Mouse (Mus musculus): ENCODE results near the gene Ninj1.

Gene Ninj1

DNA sequence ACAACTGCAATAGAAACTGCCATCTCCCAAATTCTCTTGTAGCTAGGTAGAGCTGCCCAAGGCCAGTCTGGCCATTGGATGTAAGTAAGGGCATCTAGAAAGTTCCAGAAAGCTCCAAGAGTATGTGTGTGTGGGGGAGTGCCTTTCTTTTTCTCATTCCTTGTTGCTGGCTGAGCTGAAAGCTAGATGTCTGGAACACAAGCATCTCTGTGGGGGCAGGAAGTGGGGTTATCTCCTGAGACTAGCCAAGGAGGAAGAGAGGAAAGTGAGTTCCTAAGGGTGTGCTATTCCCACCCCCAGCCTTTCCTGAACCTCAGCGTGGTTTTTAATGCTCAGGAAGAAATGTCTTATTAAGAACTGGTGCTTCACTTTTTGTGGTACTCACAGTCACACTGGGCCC is 15.6 kb upstream of the Ninj1 start:
- no peak for DNase-seq (ENCODE audit: low read depth)

DNA sequence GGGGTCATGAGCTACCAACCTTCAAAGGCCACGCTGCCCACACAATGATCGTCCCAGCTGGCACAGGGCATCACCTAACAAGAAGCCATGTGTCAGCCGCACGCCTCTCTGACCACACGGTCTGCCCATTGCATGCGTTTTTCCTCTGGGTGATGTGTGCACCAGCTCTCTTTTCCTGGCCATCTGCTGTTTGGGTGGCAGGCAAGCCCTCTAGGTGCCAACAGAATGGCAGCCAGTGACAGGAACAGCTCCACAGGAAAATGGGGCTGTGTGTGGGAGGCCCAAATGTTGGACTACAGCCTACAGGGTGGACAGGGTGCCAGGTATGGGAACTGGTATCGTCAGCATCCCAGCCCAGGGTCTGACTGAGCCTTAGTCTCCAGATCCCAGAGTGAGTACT is 14.9 kb upstream of the Ninj1 start:
- DNase-seq (ENCODE audit: low read depth), result no peak

DNA sequence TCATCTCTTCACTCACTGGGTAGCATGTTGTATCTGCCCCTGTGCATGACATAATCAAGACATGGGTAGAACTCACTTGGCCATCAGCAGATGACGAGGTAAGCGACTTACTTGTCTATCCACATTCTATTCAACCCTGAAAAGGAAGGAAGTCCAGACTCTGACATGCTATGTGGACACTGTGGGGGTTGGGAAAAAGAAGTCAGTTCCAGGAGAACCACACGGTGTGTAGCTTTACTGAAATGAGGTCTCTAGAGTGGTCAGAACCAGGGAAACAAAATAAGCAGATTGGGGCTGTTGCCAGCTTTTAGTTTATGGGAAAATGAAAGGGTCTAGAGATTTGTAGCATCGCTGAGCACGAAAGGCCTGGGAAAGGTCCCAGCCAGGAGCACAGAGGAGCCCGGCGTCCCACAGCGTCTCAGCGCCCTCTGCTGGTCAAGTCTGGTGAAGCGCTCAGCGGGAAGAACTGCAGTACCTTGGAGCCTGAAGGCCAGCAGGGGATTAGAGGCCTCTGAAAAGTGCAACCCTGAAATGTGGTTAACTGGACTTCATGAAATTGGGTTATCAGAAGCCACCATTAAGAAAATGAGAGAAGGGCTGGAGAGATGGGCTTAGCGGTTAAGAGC is 14.2 kb upstream of the Ninj1 start:
- peak; percentile 91 for DNase-seq (ENCODE audit: low read depth)

DNA sequence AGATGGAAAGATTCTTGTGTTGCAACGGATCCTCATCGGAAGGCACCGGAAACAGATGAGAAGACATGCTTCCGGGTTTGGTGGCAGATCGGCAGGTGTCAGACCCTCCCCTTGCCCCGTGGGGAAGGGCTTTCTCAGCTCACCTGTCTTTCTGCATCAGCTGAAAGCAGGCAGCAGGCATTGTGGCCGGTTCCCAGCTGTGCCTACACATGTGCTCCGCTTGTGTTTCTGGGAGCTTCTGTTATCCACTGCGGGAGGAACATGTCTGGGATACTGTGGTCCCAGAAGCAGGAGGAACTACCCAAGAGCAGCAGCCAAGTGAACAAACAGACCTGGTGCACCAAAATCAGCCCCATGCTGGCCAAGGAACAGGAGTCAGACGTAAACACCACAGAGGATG is 11.8 kb upstream of the Ninj1 start:
- no peak for DNase-seq (ENCODE audit: low read depth)

DNA sequence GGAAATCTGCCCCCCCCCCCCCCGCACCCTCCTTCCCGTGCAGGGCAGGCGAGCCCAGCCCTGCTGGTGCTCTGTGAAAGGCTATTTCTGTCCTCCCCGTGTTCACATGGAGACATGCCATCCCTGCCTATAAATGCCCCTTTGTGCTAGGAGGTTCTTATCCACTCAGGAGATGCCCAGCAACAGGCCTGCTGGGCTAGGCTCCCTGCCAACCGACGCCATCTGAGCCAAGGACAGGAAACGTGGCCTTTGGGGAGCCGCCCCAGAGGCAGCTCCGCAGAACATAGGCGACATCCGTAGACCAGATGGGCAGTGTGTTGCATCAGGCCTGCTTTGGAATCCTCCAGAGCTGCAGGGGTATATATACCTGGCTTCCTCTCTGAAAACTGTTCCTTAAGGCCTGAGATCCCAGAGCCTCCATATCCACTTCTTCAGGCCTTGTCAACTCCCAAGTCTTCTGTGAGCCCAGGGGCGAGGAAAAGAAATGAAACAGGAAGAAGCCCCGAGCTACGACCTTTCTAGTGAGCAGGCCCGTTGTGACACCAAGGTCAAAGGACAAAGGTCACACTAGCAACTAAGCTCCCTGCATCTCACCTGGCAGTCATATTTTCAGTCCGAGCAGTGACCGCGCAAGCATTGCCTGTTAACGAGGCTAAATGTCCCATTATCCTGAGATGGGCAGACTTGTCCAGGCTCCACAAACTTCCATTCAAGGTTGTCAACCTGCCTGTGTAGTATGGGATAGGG is 8.3 kb upstream of the Ninj1 start:
- peak; percentile 90 for DNase-seq (ENCODE audit: low read depth)

DNA sequence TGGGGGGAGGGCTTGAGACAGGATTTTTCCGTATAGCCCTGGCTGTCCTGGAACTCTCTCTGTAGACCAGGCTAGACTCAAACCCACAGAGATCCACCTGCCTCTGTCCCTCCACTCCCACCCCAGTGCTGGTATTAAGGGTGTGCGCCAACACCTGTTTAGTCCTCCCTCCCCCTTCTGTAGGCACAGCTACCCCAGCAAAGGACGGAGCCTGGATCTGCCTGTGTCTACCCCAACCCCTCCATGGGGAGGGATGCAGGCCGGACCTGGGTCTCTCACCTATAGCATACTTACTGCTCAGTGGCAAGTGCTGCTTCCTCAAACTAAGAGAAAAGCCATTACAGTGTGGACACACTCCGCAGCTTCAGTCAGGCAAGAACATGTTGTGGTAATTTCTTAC is 7.0 kb upstream of the Ninj1 start:
- DNase-seq (ENCODE audit: low read depth), result no peak

DNA sequence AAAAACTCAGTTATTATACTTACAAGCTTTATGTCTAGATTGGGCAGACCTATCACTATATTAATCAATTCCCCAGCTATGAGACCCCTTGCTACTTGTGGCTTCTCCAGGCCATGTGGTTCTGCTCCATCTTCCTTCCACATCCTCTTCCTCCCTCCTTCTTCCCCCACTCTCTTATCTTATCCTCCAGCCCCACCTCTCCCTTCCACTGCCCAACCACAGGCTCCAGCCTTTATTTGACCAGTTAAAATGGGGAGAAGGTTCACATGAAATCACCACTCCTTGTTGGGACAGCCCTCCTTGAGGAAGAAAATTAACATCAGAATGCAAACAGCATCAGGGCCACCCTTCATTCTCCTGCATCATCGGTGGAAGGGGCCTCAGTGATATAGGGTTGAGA is 6.6 kb upstream of the Ninj1 start:
- DNase-seq (ENCODE audit: low read depth), result peak; percentile 92

DNA sequence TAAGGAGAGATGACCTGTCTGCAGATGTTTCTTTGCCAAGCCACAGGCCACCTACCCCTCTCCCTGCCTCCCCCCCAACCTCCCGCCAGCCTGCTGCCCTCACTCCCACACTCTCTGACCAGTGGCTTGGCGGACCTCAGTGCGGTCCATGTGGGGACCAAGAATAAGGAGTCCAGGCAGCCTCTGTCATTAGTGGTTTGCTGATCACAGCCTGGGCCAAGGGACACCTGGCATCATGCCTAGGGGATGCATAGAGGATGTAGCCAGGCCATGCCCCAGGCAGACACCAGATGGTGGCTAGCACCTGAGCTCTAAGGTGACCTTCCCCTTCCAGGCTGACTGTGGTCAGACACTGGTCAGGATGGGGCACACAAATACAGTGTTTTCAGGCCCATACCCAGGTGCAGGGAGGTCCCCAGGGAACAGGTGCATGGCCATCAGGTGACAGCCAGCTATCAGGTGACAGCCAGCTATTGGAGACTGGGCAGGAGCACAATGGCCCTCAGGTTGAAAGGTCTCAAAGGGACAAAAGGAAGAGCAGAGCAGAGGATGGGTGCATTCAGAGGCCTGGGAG is 5.8 kb upstream of the Ninj1 start:
- peak; percentile 71 for DNase-seq (ENCODE audit: low read depth)

DNA sequence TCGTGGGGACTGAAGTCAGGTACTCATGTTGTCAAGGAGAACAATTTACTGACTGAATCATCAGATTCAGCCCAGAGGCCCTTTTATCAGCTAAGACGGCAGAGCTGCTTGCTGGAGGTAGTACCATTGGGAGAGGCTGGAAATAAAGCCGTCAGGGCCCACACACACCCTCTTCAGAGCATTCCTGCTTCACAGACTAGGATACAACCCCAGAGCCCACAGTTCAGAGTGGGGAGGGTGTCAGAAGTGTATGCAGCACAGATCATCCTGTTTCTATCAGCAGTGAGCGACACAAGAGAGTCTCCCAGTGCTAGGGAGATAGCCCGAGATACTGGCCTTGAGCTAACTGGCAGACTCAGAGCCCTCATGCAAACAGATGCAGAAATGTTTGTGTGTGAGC is 4.1 kb upstream of the Ninj1 start:
- no peak for DNase-seq (ENCODE audit: low read depth)

DNA sequence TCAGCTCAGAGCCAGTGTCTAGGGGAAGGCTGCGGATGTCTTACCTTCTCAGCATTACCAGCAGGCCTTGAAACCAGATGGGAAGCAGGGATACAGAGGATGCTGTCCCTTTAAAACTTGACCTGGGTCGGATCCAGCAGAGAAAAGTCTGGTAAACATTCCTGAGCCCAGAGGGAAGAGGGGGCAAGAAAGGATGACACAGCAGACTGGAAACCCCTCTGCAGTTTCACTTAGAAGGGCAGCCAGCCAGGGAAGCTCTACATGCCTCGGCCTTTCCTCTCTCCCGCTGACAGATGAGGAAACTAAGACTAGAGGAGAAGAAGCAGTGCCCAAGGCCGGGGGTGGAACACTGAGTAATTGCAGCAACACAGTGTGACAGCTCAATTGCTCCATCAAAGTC is 3.6 kb upstream of the Ninj1 start:
- DNase-seq (ENCODE audit: low read depth), result no peak

DNA sequence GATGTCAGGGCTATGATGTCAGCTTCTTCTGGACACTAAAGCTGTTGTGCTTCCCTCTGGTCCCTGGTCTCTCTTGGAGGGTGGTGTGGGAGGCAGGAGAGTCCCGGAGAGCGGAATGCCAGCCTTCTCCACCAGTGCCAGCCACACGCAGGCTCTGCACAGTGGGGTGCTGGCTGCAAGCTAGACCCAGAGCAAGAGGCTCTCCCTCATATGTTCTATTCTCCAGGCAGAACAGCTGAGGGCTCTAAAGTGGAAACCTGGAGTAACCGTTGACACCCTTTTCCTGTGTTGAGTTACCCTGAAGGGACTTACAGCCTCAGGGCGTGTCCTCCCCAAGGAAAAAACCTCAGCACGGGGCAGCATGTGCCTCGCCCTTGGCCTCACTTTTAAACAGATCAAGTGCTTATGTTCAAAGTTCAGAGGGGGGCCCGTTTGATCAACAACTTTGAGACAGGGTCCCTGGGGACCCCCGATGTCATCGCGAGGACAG is 442 bp upstream of the Ninj1 start:
- peak; percentile 83 for DNase-seq (ENCODE audit: low read depth)

DNA sequence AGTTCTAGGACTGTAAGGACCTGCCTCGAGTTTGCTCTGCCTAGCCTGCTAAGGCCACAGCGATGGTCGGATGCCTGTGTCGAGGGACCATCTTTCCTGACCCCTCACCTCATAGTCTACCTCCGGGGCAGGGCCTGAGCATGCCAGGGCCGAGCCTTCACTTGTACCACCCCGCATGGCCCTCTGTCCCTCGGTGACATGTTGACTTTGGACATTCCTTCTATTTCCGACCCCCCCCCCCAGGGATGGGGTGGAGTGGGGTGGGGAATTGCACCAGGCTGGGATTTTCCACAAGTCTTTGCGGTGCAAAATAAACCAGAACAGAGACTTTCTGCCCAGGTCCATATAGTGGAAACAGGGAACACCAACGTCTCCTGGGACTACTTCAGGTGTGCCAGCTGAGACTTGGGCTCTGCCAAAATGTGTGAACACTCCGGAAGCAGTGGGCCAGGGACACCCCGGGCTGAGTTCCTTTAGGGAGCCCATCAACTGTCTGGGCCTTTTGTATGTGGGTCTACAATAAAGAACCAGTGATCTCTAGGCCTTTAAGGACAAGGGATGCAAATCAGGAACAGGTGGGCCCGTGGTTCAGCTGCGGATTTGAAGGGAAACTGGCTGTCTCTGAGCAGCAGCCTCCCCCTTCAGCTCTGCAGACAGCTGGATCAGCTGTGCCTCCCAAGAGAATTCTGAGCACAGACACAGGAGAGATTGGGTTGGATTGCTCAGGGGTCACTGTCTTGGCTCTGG is 1.1 kb downstream of the Ninj1 start:
- no peak for DNase-seq (ENCODE audit: low read depth)

DNA sequence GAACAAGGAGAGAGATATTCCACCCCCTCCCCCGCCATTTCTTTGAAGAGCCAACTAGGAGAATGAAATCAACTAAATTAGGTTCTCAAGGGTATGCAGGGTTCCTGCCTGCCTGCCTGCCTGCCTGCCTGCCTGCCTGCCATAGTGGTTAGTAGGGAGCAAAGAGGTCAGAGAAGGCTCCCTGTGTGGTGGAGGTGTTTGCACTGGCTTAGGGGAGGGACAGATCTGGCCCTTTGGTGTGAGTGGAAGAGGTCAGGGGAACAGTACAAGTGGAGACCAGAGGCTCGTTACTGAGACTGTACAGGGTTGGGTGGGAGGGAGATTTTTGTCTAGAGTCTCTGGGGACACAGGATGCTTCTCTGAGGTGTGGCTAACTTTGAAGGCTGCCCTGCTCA is 1.7 kb downstream of the Ninj1 start:
- no peak for DNase-seq (ENCODE audit: low read depth)

DNA sequence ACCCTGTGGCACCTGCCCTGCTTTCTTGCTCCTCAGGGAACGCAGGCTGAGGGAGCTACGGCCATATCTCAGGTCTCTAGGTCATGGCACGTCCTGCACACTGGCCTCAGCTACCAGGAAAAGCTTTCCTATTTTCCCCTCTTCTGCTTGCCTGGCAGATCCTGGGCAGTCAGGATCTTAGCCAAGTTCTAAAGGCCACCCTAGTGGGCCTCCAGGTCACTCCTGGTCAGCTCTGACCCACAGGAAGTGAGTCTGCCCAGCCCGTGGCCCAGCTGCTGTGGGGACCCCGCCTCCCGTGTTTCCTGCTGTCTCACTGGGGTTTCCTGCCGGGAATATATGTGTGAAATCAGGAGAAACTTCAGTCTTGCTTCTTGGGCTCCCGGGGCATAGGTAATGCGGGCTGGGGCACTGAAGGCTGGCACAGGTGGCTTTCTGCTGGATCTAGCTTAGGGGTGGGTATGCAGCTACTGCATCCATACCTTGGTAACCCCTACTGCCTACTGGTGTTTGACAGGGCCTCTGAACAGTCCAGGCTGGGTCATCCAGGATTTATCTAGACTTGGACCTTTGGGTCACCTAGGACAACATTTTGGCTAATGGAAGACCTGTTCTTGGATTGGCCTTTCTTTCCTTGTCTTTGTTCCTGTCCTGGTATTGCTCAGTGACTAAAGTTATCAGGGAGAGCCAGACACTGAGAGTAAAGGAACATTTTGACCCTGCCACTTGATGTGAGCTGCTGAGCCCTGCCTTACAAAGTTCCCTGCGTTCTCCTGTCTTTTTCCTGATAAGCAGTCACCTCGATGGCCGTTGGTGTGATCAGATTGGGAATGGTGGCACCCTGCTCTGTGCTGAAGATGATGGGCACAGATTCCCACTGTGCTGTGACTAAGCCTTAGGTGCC is 2.9 kb downstream of the Ninj1 start:
- DNase-seq (ENCODE audit: low read depth), result peak; percentile 58

DNA sequence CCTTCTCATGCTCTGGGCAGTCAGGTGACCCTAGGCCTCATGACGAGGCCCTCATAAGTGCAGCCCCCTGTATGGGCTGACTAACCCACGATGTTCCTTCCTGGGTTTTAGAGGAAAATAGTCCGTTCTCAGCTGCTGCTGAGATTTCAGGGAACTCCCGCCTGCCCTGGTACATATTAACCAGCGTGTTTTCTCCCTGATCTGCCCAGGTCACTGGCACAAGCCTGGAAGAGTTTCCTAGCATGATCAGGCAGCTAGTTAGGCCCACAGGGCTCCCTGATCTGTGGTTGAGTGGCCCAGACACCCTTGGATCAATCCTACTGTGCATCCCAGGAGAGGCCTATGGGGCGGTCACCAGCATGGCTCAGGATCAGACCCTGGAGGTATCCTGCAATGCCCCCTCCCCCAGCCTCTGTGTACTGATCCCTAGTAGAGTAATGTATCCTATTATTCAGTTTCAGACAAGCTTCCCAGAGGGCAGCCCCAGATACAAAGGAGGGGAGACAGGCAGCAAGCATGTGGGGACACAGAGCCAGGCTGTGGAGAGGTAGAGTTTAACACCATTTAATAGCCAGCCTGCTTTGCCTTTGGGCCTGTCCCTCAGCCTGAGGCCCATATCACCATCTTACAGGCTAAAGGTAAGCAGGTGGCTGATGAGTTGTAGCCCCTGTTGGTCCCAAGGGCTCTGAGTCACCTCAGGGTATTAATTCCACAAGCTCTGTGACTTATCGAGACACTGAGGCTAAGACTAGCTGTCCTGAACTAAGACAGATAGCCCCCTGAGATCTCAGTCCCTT is 3.8 kb downstream of the Ninj1 start:
- no peak for DNase-seq (ENCODE audit: low read depth)

DNA sequence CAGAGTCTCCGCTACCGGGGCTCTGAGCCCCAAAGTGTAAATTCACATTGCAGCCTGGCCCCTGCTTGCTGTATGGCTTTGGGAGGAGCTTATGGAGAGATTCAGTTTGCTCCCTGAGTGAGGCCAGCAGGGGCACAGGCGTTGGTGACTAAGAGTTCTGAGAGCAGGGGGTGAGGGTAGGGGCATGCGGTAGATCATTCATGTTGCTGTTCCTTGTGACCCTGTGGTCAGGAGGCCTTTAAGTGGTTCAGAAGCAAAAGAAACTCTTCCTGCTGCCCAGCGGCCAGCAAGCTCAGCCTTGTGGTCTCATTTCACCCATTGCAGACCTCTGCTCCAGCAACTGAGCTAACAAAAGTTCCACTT is 4.4 kb downstream of the Ninj1 start:
- peak; percentile 96 for DNase-seq (ENCODE audit: low read depth)

DNA sequence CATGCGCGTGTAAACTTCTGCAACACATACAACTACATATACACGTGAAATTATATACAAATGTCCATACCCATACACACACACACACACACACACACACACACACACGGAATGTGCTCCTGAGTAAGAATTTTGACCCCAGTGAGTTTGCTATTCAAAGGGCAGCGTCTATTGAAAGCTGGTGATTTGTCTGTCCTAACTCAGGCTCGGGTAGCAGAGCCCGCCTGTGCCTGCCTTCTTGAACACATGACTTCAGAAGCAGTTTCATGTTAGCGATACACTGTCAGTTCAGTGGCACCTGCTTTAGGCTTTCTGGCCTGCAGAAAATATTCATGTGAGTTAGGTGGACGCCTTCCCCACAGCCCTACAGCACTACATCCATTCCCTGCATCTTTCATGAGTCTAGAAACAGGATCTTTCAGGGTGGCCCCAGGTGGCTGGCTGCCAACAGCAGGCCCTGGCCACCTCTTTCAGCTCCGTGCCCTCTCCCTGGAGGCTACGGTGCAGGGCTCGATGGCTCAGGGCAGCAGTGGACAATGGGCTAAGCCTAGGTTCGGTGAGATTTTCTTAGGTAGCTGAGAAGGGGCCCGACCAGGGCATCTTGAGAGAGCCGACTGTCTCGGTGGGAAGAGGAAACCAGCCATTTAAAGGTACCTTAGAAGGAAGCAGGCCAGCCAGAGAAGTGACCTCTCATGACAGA is 5.0 kb downstream of the Ninj1 start:
- no peak for DNase-seq (ENCODE audit: low read depth)

DNA sequence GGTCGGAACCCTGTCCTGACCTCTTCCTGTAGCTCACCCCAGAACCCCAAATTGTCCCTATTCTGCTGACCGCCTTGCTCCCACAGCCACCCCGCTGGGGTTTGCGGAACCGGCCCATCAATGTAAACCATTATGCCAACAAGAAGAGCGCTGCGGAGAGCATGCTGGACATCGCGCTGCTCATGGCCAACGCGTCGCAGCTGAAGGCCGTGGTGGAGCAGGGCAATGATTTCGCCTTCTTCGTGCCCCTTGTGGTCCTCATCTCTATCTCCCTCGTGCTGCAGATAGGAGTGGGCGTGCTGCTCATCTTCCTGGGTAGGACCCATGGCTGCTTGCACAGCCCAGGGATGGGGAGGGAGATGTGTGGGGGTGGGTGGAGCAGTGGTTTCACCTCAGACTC is 6.4 kb downstream of the Ninj1 start:
- DNase-seq (ENCODE audit: low read depth), result no peak

DNA sequence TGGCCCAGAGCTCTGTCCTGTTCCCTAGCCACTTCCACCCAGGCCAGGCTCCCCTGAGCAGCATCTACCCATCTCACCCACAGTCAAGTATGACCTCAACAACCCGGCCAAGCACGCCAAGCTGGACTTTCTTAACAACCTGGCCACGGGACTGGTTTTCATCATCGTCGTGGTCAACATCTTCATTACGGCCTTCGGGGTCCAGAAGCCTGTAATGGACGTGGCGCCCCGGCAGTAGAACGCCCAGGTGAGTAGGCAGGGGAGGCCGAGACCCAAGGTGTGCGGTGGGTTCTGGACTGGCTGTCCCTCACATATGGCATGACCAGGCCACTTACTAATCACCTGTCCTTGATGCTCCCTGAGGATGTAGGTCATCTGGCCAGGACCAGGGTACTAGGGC is 7.5 kb downstream of the Ninj1 start:
- no peak for DNase-seq (ENCODE audit: low read depth)

DNA sequence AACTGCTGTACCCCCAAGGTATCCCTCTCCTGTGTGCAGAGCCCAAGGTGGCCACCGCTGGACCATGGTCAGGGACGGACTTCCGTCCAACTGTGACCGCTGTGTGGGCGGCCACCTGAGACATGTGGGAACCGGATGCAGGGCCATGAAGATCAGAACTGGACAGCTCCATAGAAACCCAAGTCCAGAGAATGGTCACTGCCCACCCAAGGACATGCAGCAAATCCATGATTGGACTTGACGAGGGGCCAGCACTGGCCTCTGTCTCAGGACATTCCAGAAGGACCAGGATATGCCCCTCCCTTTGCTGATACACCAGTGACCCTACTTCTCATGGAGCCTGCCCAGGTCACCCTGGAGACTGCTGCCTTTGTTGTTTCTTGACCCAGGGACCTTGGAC is 8.4 kb downstream of the Ninj1 start:
- DNase-seq (ENCODE audit: low read depth), result no peak
